Mouse (Mus musculus) forebrain, embryonic 13.5 days (tissue): ENCODE measurements around the gene Ism2. TPM values are rescaled to one million over a fixed set of nuclear protein-coding genes. Genes with fewer than 3 reads are reported as not detected.
A peak's percentile ranks its signal among the peaks of the same experiment; 100 is the strongest.

Source experiments
- ATAC-seq: fragments of 200-750 bp; cut with Nextera tagmentation; 2 replicates; pipeline ENCODE4 v1.8.0; 2017
- H3K27ac ChIP-seq: fragments of 300-500 bp; sonication (generic); 2 replicates; pipeline ENCODE4 v1.5.1; 2015; ENCODE audit warnings: inconsistent platforms, mild to moderate bottlenecking, moderate library complexity
- H3K27me3 ChIP-seq: fragments of 300-500 bp; sonication (generic); 2 replicates; pipeline ENCODE4 v1.6.1; 2015; ENCODE audit warnings: mild to moderate bottlenecking, inconsistent platforms
- H3K36me3 ChIP-seq: fragments of 300-500 bp; sonication (generic); 2 replicates; pipeline ENCODE4 v1.6.1; 2015; ENCODE audit warnings: mild to moderate bottlenecking, inconsistent platforms; ENCODE audit not compliant: poor library complexity, severe bottlenecking
- H3K4me1 ChIP-seq: fragments of 300-500 bp; sonication (generic); 2 replicates; pipeline ENCODE4 v1.6.1; 2015; ENCODE audit warnings: inconsistent platforms
- H3K4me2 ChIP-seq: fragments of 300-500 bp; sonication (generic); 2 replicates; pipeline ENCODE4 v1.6.1; 2015; ENCODE audit warnings: inconsistent platforms, mild to moderate bottlenecking, moderate library complexity
- H3K4me3 ChIP-seq: fragments of 300-500 bp; sonication (generic); 2 replicates; pipeline ENCODE4 v1.5.1; 2015; ENCODE audit warnings: mild to moderate bottlenecking, inconsistent platforms
- H3K9ac ChIP-seq: fragments of 300-500 bp; sonication (generic); 2 replicates; pipeline ENCODE4 v1.6.1; 2015; ENCODE audit warnings: mild to moderate bottlenecking, inconsistent platforms
- H3K9me3 ChIP-seq: fragments of 300-500 bp; sonication (generic); replicated peaks from 2 replicates; pipeline ENCODE4 v1.6.1; 2016; ENCODE audit warnings: inconsistent platforms
- WGBS: fragments of 180-500 bp; shearing (Covaris S2); methylation state at CpG from one replicate; pipeline ENCODE4 v1.1.7; 2015; 5-methylcytosine and 5-hydroxymethylcytosine counted together
- polyA plus RNA-seq: library from polyadenylated mRNA; unstranded; fragments of >200 nt; fragmentation: Nextera tagmentation; extraction: Ambion mirVana; gene quantifications from 2 replicates; pipeline ENCODE4 v1.2.1, GENCODE M21; 2015

Ism2 gene
- polyA plus RNA-seq, 1 experiment from 2014 or later = 1.5 TPM

GRCm38 (mm10) chr12:87266108-87266826 is 33.2 kb downstream of the Ism2 start, which contains the start of the genes Vipas39 and Ahsa1:
Gene Vipas39 (minus strand): TSS chr12:87266256.
Gene Ahsa1 (plus strand): TSS chr12:87266479.
- Histone ChIP-seq H3K27me3 (no peaks in the 10 kb centered on the region), H3K4me2 (peak within 1 kb of the TSS; percentile 97), H3K27ac (peak within 1 kb of the TSS; percentile 83), H3K36me3 (peaks cover 50% of the 10 kb centered on the region), H3K4me1 (peaks cover 27% of the 10 kb centered on the region), H3K9me3 (no peaks in the 10 kb centered on the region), H3K9ac (peak within 1 kb of the TSS; percentile 93), H3K4me3 (peak within 1 kb of the TSS; percentile 83)
- WGBS = under 1% methylated on average over 31 of the region's 31 CpGs
- peak; percentile 97 for ATAC-seq

GRCm38 (mm10) chr12:87265444-87265843 is 34.1 kb downstream of the Ism2 start:
- peak overlapping the region; percentile 90 for H3K9ac ChIP-seq
- peaks cover 27% of the 10 kb centered on the region for H3K4me1 ChIP-seq
- WGBS = 22% methylated on average over 11 of the region's 11 CpGs
- H3K4me3 ChIP-seq = peak overlapping the region; percentile 83
- peak overlapping the region; percentile 71 for H3K27ac ChIP-seq
- ATAC-seq = no peak
- peak overlapping the region; percentile 67 for H3K4me2 ChIP-seq
- H3K36me3 ChIP-seq = peaks cover 50% of the 10 kb centered on the region
- H3K9me3 ChIP-seq = no peaks in the 10 kb centered on the region
- no peaks in the 10 kb centered on the region for H3K27me3 ChIP-seq

- 98% methylated on average over 8 of the region's 8 CpGs for whole genome bisulfite sequencing
- ATAC-seq = no peak
- Histone ChIP-seq H3K36me3 (peaks cover 76% of the 10 kb centered on the region), H3K9me3 (no peaks in the 10 kb centered on the region), H3K4me2 (no peak overlapping the region), H3K4me3 (no peak overlapping the region), H3K4me1 (peaks cover 12% of the 10 kb centered on the region), H3K9ac (no peak overlapping the region), H3K27me3 (no peaks in the 10 kb centered on the region), H3K27ac (no peak overlapping the region)
Observed at GRCm38 (mm10) chr12:87260562-87260961, 38.9 kb downstream of the Ism2 start.

- Histone ChIP-seq H3K4me1 (no peaks in the 10 kb centered on the region), H3K27me3 (no peaks in the 10 kb centered on the region), H3K4me3 (no peak overlapping the region), H3K36me3 (peaks cover 95% of the 10 kb centered on the region), H3K9me3 (no peaks in the 10 kb centered on the region), H3K4me2 (no peak overlapping the region), H3K9ac (no peak overlapping the region), H3K27ac (no peak overlapping the region)
- ATAC-seq = no peak
- 91% methylated on average over 5 of the region's 5 CpGs for WGBS
Observed at GRCm38 (mm10) chr12:87256629-87257028, 42.9 kb downstream of the Ism2 start.

GRCm38 (mm10) chr12:87253878-87254277 is 45.6 kb downstream of the Ism2 start:
- no peak for ATAC-seq
- no peaks in the 10 kb centered on the region for H3K27me3 ChIP-seq
- 96% methylated on average over 6 of the region's 6 CpGs for WGBS
- peaks cover 96% of the 10 kb centered on the region for H3K36me3 ChIP-seq
- H3K4me3 ChIP-seq = no peak overlapping the region
- no peak overlapping the region for H3K4me2 ChIP-seq
- no peak overlapping the region for H3K9ac ChIP-seq
- H3K4me1 ChIP-seq = no peaks in the 10 kb centered on the region
- H3K27ac ChIP-seq = no peak overlapping the region
- H3K9me3 ChIP-seq = no peaks in the 10 kb centered on the region

GRCm38 (mm10) chr12:87250161-87250560 is 49.3 kb downstream of the Ism2 start:
- no peak for ATAC-seq
- Histone ChIP-seq H3K4me2 (no peak overlapping the region), H3K27ac (no peak overlapping the region), H3K9me3 (no peaks in the 10 kb centered on the region), H3K4me1 (no peaks in the 10 kb centered on the region), H3K4me3 (no peak overlapping the region), H3K27me3 (no peaks in the 10 kb centered on the region), H3K9ac (no peak overlapping the region), H3K36me3 (peaks cover 92% of the 10 kb centered on the region)
- 92% methylated on average over 6 of the region's 6 CpGs for WGBS

GRCm38 (mm10) chr12:87238632-87239031 is 60.9 kb downstream of the Ism2 start, which contains the start of gene Noxred1:
Gene Noxred1 (minus strand): TSS chr12:87238732.
- Histone ChIP-seq H3K9me3 (no peaks in the 10 kb centered on the region), H3K4me3 (no peak within 1 kb of the TSS), H3K9ac (no peak within 1 kb of the TSS), H3K4me1 (no peaks in the 10 kb centered on the region), H3K36me3 (peaks cover 57% of the 10 kb centered on the region), H3K4me2 (no peak within 1 kb of the TSS), H3K27me3 (no peaks in the 10 kb centered on the region), H3K27ac (no peak within 1 kb of the TSS; the same call in 1 of the 2 replicates)
- WGBS = 87% methylated on average over 1 of the region's 1 CpGs
- ATAC-seq = no peak

- Histone ChIP-seq H3K36me3 (peaks cover 46% of the 10 kb centered on the region), H3K27ac (no peak overlapping the region), H3K9me3 (no peaks in the 10 kb centered on the region), H3K4me3 (no peak overlapping the region), H3K9ac (no peak overlapping the region), H3K27me3 (no peaks in the 10 kb centered on the region), H3K4me2 (no peak overlapping the region), H3K4me1 (no peaks in the 10 kb centered on the region)
- 92% methylated on average over 5 of the region's 5 CpGs for WGBS
- ATAC-seq = no peak
Observed at GRCm38 (mm10) chr12:87236882-87237483, 62.5 kb downstream of the Ism2 start.

GRCm38 (mm10) chr12:87230379-87230895 is 69.1 kb downstream of the Ism2 start:
- no peak overlapping the region for H3K27ac ChIP-seq
- no peak overlapping the region for H3K4me2 ChIP-seq
- ATAC-seq = no peak
- H3K9me3 ChIP-seq = no peaks in the 10 kb centered on the region
- H3K36me3 ChIP-seq = no peaks in the 10 kb centered on the region
- no peak overlapping the region for H3K9ac ChIP-seq
- H3K27me3 ChIP-seq = no peaks in the 10 kb centered on the region
- H3K4me3 ChIP-seq = no peak overlapping the region
- no peaks in the 10 kb centered on the region for H3K4me1 ChIP-seq

- Histone ChIP-seq H3K36me3 (no peaks in the 10 kb centered on the region), H3K4me1 (no peaks in the 10 kb centered on the region), H3K27me3 (no peaks in the 10 kb centered on the region), H3K27ac (no peak overlapping the region), H3K4me2 (no peak overlapping the region), H3K9me3 (no peaks in the 10 kb centered on the region), H3K4me3 (no peak overlapping the region), H3K9ac (no peak overlapping the region)
- no peak for ATAC-seq
- WGBS = 94% methylated on average over 2 of the region's 2 CpGs
Observed at GRCm38 (mm10) chr12:87229633-87230032, 69.9 kb downstream of the Ism2 start.
